Mouse (Mus musculus) spleen, adult 12 weeks (tissue): ENCODE measurements at regions not wholly inside any gene's neighbourhood (a gene's known extent, or its start where the extent isn't known, plus 50 kb on each side); places are given as distances from the start of the nearest gene placed in this dataset.

Experiments
- DNase-seq: peaks from one replicate; pipeline ENCODE4 v3.0.0; 2022; ENCODE audit warnings: low spot score

DNA sequence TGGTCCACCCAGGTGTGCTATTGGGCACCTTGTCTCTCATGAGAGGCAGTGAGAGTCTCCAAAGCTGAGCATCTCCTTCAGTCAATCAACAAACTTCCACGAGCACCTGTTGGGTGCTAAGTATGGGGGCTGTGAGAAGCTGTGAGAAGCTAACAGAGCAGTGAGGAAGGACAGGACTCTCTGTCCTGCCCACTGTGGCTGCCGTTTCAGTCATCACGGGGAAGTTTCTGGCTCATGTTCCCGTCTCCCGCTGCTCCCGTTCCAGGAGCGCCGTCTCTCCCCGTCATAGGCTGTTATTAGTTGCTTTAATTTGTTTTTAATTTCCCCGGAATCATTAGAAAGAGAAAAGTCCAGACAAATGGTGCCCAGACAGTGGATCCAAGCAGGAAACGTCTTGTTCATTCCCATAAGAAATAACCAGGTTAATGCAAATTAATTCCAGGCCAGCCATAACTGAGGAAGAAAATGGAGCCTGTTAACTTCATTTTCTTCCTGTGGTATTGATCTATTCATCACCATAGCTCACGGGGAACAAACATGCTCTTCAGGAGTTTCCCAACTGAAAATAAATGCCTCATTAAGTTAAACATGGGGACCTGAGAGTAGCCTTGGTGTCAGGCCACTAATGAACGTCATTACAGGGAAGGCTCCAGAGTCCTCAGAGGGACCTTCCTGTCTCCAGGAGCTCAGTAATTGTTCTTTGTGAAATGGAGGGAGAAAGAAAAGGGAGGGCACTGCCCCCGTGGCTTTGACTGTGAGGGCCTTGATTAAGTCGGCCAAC is 70.3 kb downstream of the Matn1 start:
- no peak for DNase-seq

DNA sequence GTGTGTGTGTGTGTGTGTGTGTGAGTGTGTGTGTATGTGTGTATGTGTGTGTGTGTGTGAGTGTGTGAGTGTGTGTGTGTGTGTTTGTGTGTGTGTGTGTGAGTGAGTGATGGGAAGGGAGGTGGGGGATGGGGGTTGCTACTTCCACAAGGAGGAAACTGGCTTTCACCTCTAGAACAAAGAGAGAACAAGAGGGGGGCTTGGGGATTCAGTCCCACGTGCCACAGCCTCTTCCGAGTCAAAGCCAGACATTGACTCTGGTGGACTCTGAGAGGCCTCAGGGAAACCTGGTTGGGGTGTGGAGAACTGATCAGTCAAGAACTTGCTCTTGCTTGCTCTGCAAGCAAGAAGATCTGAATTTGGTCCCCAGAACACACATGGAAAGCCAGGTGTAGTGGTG is 71.0 kb downstream of the Matn1 start:
- DNase-seq, result no peak

DNA sequence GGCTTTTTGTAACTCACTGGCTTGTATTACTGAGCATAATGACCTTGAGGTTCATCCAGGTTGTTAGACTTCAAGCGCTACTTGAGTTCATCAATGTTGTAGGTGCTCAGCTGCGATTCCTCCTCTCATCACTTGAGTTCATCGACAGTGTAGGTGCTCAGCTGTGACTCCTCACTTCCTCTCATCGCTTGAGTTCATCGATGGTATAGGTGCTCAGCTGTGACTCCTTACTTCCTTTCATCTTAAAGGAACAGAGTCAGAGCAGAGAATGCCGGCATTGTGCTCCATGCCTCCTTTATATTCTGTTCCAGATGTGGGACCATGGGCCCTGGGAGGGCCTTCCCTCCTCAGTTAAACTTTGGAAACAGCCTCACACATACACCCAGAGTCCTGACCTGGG is 79.4 kb downstream of the Matn1 start:
- DNase-seq, result no peak

DNA sequence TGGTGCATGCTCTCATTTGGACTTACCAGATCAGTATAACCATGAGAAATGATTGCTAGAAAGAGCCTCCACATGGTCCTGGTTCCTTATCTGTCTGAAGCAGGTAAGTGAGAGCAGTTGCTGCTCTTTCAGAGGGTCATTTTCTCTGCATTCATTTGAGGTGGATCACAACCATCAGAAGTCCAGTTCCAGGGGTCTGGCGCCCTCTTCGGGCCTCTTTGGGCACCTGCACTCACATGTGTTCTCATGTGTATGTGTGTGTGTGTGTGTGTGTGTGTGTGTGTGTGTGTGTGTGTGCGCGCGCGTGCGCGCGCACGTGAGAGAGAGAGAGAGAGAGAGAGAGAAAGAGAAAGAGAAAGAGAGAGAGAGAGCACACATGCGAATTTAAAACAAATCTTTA is 92.1 kb downstream of the Matn1 start:
- no peak for DNase-seq

DNA sequence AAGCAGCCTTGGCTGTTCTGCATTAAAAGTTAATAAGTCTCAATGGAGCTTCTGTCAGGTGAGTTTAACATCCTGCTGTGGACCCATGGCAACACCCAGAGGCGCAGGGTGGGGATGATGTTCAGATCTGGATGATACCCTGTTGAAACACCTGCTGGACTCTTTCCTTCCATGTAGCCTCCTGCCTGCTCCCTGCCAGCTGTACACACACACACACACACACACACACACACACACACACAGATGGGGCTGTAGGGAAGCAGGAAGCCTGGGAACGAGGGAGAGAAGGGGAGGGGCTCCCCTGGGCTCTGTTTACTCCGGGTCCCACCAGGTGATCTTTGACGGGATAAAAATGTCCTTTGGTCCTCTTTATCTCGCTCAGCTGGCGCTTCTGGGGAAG is 93.0 kb downstream of the Matn1 start:
- DNase-seq, result no peak

DNA sequence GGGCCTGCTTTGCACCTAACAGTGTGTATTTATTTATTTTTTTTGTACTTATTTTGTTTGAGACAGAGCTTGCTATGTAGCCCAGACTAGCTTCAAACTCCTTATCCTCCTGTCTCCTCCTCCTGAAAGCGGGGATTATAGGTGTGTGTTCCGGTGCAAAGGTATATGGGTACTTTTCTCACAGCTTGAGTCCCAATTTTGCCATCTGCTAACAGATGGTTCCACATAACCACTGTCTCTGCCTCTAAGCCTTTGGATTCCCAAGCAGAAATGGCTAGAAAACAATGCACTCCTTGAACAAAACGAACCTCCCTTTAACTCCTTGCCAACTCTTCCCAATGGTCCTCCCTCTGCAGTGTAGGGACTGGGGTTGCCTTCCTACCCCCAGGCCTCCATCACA is 95.5 kb downstream of the Matn1 start:
- DNase-seq, result no peak

DNA sequence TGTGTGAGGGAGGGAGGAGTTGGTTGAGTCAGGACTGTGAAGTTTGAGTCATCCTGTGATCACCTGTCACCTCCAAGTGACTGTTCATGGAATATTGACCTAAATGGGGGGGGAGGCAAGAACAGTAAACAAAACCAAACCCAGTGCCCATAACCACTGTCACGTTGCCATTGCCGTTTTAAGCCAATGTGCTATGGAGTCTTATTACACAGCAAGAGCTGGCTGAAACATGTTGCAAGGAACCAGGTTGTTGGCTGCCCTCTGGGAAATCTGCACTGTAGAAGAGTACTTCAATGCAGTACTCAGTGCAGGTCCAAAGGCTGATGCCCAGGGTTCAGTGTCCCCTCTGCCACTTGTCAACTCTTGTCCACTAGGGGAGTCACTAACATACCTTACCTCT is 97.0 kb downstream of the Matn1 start:
- no peak for DNase-seq

DNA sequence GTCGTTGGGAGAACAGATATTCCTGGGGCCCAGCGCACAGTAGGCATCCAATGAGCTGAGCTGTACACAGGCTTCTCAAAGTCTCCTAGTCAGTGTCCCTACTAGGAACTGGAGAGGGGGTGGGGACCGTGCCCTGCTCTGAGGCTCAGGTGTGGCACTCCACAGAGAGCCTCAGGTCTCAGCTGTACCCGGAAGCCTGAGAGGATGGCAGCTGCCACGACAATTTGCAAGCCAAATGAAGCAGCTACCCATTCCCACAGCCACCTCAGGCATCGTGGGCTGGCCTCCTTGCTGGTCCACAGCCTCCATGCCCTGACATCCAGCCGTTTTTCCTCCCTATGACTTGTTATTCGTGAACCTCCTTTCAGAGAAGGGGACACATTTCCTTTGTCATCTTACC is 101.9 kb downstream of the Matn1 start:
- DNase-seq, result no peak

DNA sequence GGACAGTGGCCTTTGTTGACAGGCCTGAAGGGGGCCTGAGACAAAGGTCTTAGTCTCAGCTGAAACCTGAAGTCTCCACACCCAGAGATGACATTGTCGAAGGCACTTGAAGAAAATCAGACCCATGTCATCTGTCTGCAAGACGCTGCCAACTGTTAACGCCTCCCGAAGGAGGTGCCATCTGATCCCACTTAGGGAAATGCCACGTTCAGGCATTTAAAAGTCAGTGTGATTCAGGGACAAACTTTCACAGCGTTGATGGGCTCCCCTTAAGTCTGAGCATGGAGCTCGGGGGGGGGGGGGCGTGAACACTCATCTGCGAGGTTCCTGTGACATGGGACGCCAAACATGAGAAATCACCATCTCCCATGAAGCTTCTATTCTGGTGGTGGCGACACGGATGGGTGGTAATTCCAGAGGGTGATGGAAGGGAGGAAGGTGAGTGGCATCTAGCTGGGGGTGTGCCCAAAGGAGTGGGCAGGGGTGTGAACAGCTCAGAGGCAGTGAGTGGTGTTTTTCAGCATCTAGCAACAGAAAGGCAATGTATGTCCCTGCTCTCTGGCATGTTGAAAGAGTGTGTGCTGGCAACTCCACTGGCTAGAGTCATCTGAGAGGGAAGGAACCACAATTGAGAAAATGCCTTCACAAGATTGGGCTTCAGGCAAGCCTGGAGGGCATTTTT is 102.9 kb downstream of the Matn1 start:
- no peak for DNase-seq

DNA sequence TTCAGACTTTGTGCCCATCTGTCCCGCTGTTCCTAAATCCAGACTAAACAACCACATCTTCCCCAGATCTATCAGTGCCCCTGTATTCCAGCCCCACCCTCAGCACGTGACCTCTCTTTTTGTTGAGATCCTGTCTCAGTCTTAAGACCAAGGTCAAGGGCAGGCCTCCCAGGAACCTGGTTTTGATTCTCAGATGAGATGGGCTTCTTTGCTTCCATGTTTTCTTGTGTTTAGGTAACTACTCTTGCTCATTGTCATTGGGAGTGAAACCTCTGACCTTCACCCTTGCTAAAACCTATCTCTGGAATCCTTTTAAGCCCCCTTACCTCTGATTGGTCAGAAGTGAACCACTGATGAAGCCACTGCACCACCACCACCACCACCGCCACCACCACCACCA is 112.1 kb downstream of the Matn1 start:
- DNase-seq, result no peak

DNA sequence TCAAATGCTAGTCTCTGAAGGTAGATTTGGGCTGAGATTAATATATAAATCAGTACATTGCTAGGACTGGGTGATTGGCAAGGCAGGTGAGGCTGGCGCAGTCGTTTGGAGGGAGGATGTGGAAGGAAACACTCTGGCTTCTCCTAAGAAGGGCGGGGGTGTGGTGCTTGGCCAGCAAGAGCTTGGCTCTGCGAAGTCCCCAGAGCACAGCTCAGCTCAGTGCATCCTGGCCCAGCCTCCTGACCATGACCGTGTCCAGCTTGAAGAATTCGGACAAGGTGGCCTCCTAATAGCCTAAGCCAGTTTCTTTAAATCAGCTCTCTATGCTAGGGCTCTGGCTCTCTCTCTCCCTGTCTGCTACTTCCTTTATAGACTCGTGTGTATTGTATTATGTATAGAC is 115.4 kb downstream of the Matn1 start:
- no peak for DNase-seq

DNA sequence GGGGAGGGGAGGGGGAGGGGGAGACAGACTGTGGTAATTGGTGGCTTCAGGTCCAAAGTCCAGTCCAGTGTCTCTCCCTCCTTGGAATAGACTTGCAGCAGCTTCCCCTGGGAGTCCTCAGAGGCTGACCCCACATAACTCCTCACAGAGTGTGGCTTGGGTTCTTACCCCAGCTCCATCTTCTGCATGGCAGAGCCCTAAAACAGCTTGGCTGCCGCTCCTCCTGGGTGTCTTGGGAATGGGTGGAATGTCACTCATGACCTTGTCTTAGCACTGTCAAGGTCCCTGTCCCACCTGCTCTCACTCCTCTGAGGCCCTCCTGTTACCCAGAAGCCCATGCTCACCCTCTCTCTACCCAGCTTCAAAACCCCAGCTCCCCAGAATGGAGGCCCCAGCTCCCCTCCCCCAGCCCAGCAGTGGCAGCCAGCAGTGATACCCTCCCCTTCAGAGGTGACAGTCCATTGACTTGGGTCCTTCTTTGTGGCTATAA is 116.1 kb downstream of the Matn1 start:
- DNase-seq, result no peak

DNA sequence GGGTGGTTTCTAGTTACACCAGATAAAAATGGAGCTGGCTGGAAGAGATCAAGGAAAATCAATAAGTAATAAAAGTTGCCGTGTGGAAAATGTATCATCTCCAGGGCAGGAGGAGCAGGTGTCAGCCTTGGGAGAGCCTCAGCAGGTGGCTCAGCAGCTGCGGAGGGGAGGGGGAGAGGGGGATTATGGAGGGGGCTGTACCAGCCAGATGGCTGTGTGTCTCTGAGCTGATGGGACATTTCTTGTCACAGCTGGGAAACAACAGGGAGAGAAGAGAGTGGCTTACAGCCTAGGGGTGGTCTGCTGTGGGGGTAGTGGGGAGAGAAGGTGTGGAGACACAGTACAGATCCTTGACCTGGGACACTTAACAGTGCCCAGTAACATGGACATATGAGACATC is 116.5 kb downstream of the Matn1 start:
- no peak for DNase-seq

DNA sequence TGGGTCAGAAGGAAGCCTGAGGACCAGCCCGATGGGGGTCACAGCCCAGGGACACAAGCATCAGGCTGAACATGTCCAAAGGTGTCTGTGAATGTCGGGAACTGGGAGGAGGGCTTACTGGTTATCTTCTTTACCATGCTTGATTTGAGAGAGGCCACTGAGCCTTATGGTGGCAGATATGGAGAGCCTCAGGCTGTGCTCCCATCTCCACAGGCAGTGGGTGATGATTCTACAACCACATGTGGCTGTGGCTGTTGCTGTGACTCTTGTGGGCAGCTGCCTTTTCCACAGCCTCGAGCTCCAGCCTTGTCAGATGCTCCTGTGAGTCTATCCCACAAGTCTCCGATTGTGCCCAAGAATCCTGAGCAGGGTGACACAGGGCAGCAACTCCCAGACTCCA is 118.4 kb downstream of the Matn1 start:
- no peak for DNase-seq

DNA sequence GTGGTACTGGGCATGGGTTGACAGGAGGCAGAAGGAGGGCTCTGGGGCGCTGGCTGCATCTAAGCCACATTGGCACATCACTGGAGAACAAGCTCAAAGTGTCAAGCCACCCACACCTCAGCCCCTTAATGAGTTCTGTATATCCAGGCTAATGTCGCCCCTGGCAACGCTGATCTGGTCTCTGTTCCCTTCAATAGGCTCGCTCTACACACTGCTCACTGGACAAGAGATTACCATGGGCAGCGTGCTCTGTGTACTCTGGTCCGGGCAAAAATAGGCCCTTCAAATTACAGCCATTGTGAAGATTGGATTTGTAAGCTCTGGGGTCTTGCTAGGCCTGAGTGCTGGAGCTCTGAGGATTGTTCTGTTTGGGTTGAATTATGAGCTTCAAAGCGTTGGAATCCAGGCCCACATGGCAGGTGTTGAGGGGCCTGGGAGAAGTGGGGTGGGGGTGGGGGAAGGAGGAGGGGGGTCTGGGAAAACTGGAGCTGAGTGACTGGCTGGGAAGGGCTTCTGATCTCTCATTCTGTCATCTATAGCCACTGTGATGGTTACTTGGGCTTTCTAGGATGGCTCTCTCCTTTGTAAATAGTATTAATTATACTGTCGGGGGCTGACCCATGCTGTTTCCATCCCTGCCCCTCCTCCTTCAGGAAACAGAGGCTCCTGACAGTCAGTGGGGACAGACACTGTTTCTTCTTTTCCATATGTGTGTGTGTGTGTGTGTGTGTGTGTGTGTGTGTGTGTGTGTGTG is 122.2 kb downstream of the Matn1 start:
- DNase-seq, result no peak

DNA sequence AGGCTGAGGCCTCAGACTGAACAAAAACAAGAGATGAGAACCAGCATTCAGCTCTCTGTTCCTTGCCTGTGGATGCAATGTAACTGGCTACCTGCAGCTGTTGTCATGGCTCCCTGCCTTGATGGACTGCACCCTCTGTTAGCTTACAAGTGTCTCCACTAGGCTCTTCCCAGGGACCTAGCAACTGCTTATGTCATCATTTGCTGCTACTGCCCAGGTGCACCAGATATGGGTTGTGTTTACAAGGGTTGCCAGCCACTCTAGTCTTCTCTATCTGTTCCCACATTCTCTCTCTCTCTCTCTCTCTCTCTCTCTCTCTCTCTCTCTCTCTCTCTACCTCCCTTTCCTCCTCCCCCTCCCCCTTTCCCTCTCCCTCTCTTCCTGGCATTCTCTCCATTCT is 126.4 kb downstream of the Matn1 start:
- no peak for DNase-seq

DNA sequence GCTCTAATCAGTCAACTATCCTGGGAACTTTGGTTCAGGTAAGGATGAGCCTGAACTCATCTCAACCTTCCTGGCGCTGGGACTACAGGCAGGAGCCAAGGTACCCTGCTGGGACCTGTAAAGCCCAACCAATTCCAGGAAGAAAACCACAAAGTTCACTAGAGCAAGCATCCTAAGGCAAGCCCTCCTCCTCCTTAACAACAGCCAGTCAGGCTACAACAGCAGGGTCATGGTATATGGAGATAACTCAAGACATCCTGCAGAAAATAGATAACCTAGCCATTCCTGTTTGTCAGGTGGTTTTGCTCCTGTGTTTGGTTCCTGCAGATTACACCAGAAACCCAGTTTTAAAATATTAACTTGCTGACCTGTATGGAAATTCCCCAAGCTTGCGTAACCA is 128.4 kb downstream of the Matn1 start:
- no peak for DNase-seq

DNA sequence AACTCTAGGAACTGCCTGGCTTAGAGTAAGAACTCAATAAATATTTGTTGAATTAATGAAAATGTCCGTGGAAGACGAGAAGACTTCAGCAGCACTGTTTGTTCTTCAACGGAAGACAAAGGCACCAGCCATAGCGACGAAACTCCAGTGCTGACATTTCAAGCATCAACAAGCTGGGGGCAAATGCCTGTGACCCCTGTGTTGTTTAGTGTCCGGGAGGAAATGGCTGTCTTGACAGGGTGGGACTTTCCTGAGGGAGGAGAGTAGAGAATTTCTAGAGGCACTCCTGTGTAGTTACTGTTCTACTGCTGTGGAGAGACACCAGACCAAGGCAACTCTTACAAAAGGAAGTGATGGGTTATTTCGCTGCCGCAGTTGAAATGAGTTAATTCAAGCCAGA is 129.2 kb downstream of the Matn1 start:
- no peak for DNase-seq

DNA sequence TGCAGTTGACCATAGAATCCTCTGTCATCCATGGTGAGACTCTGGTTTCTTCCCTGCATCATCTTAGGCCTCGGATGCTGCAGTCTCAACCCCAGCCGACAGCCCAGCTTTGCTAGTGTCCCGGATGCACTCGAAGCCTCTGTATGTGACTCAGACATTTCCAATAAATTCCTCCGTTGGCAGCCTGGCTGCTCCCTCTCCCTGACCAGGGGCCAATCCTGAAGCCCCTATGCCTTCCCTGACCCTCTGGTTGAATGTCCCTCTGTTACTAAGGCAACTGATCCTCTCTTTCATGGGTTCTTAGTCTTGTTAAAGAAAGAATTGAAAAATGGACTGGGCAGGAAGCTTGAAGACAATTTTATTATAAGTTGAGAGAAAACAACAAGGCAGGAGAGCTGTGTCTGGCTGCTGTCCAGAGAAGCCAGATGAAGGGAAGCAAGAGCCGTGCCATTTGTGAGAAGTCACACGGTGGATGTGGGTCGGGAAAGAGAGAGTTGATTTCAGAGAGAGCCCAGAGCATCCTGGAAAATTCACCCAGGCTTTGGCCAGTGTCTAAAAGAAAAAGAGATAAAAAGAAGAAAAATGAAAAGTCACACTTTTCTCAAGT is 131.2 kb downstream of the Matn1 start:
- DNase-seq, result no peak

DNA sequence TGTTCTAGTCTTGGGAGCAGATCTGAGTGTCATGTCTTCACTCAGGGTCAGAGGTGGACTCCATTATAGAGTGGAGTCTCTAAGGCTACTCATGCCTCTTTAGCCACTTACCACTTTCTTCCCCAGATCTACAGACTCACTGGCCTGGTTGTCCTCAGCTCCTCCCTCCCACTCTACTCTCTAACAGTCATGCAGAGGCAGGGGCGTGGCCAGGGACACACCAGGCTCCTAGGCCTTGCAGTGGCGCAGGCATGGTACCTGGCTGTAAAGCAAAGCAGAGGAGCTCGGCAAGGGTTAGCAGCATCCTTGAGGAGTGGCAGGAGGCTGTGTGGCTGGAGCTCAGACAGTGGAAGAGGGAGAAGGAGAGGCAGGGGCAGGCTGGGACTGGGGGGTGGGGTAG is 132.4 kb downstream of the Matn1 start:
- no peak for DNase-seq

DNA sequence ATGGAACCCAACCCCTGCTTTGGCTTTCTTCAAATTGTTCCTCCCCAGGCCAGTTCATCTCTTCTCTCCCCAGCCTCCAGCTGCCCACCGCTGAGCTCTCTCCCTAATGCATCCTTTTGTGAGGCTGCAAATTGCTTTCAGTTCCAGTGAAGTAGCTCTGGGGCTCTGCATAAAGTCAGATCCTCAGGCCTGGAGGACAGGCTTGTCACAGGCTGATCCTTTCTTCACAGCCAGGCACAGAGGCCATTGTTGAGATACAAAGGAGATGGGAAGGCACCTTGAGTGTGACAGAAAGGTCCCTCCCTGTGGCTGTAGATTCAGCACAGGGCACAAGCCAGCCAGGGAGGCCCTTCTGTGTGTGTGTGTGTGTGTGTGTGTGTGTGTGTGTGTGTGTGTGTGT is 135.9 kb downstream of the Matn1 start:
- DNase-seq, result no peak

DNA sequence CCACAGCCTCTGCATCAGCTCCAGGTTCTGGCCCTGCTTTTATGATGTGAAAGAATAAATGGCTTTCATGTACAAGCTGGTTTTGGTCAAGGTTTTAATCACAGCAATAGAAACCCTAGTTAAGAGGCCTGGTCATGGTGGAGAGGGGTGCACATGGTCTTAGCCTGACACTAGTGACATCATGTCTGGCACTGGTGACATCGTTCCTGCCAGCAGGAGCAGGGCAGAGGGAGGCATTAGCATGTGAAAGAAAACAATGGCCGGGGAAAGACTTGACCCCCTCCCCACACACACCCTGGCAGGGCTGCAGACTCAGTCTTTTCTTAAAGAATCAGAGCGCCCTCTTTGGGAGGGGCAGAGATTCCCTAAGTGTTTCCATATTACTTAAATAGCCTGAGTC is 139.2 kb downstream of the Matn1 start:
- no peak for DNase-seq

DNA sequence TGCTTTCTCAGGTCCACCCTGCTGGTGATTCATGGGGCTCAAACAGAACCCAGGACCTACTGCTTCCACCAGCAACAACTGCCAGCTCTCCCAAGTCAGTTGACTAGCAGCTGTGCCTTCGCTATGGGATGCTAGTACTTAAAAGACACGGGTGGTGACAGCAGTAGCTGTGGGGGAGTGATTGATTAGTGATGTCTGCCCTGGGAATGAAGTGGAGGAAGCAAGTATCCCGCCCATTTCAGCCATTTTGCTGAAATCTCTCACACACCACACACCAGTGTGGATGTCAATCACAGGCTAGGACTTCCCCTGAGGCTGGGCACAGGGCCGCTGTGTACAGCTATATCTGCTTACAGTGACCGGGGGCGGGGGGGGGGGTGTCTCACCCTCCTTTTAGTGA is 153.2 kb downstream of the Matn1 start:
- DNase-seq, result no peak
